Mouse (Mus musculus) C2C12 (cell line): ENCODE measurements around the gene Fbn1. TPM values are rescaled to one million over a fixed set of nuclear protein-coding genes. Genes with fewer than 3 reads are reported as not detected.
A peak's percentile ranks its signal among the peaks of the same experiment; 100 is the strongest.

Experiments
- H3K27me3 ChIP-seq: one replicate; pipeline ENCODE4 v1.6.1; 2011; ENCODE audit not compliant: control insufficient read depth, insufficient read depth, insufficient read length
- H3K36me3 ChIP-seq: one replicate; pipeline ENCODE4 v1.6.1; 2011; ENCODE audit not compliant: control insufficient read depth, insufficient read depth
- H3K4me3 ChIP-seq: one replicate; pipeline ENCODE4 v1.5.1; 2011; ENCODE audit warnings: mild to moderate bottlenecking, control low read depth; ENCODE audit not compliant: poor library complexity, insufficient read depth, severe bottlenecking
- H3K79me2 ChIP-seq: one replicate; pipeline ENCODE4 v1.6.1; 2011; ENCODE audit not compliant: control insufficient read depth, insufficient read depth
- H3K79me3 ChIP-seq: one replicate; pipeline ENCODE4 v1.6.1; 2011; ENCODE audit warnings: low read depth, control low read depth
- H3ac ChIP-seq: one replicate; pipeline ENCODE3; 2011; ENCODE audit warnings: low read depth; ENCODE audit not compliant: control insufficient read depth, insufficient read length
- CEBPB ChIP-seq: IDR thresholded peaks from one replicate; pipeline ENCODE4 v1.6.1; 2011; ENCODE audit warnings: low read depth, mild to moderate bottlenecking, control low read depth, moderate library complexity
- CTCF ChIP-seq: IDR thresholded peaks from one replicate; pipeline ENCODE4 v1.5.1; 2011; ENCODE audit not compliant: control insufficient read depth, insufficient read depth, insufficient read length
- FOSL1 ChIP-seq: IDR thresholded peaks from one replicate; pipeline ENCODE4 v1.8.0; 2011; ENCODE audit warnings: mild to moderate bottlenecking, low read length; ENCODE audit not compliant: poor library complexity, insufficient read depth, severe bottlenecking
- MAX ChIP-seq: IDR thresholded peaks from one replicate; pipeline ENCODE4 v1.6.1; 2011; ENCODE audit warnings: mild to moderate bottlenecking, control low read depth
- MYOD1 ChIP-seq: IDR thresholded peaks from one replicate; pipeline ENCODE4 v1.6.1; 2011; ENCODE audit warnings: low read depth; ENCODE audit not compliant: control insufficient read depth, insufficient read length
- MYOG ChIP-seq: IDR thresholded peaks from one replicate; pipeline ENCODE4 v1.6.1; 2011; ENCODE audit not compliant: control insufficient read depth, insufficient read length; ENCODE audit errors: extremely low read depth
- USF1 ChIP-seq: IDR thresholded peaks from one replicate; pipeline ENCODE4 v1.6.1; 2011; ENCODE audit warnings: low read depth, mild to moderate bottlenecking, control low read depth, moderate library complexity
- polyA plus RNA-seq: library from polyadenylated mRNA; unstranded; fragments of >200 nt; fragmentation: generic; extraction: Trizol; gene quantifications from one replicate; pipeline ENCODE4 v1.2.1, GENCODE M21; 2012; ENCODE audit warnings: missing spikeins

The Fbn1 gene
- polyA plus RNA-seq, 1 experiment = 14.8 TPM

GRCm38 (mm10) chr2:125484910-125485309 lies 22.9 kb downstream of the Fbn1 start:
- no peak overlapping the region for H3K4me3 ChIP-seq
- H3ac ChIP-seq = no peak overlapping the region
- H3K79me3 ChIP-seq = peaks cover 65% of the 10 kb centered on the region
- TF ChIP-seq MYOG (no peak), FOSL1 (no peak), USF1 (no peak), CTCF (no peak), MYOD1 (no peak), MAX (peak; percentile 34), CEBPB (no peak)
- H3K36me3 ChIP-seq = no peaks in the 10 kb centered on the region
- peaks cover 100% of the 10 kb centered on the region for H3K79me2 ChIP-seq
- no peaks in the 10 kb centered on the region for H3K27me3 ChIP-seq

GRCm38 (mm10) chr2:125484164-125484563 lies 23.6 kb downstream of the Fbn1 start:
- Histone ChIP-seq H3K4me3 (no peak overlapping the region), H3K36me3 (peaks cover 2% of the 10 kb centered on the region), H3K79me2 (peaks cover 100% of the 10 kb centered on the region), H3ac (no peak overlapping the region), H3K27me3 (no peaks in the 10 kb centered on the region), H3K79me3 (peaks cover 62% of the 10 kb centered on the region)
- TF ChIP-seq CTCF (no peak), MYOD1 (peak; percentile 58)

DNA sequence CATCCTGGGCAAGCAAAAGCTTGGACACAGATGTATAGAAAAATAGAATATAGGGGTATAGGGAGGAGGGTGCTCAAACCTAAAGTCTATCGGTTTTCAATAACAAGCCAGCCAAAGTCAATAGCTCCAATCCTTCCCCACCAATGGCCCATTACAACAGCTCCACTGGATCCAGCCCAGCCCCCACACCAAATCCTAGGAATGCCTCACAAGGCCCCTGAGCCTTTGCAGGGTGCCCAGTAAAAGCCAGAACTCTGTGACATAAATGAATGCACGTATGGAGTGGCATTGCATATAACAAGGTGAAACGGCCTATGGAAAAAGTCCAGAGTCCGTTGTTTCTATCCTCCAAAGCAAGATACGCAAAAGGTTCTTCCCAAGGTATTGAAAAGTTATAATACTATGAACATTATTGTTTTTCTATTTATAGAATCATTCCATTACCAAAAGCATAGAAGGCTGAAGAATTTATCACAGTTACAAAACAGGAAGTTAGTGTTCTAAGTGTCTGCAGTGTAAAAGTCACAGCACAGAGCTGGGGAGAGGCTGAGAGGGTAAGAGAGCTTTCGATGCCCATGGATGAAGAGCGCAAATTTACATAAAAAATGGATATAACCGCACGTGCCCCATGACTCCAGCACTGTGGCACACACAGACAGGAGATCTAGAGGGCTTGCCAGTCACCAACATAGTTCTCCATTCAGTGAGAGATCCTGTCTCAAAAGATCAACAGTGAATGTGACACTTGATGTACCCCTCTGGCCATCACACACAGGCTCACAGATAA lies 26.1 kb downstream of the Fbn1 start:
- H3K36me3 ChIP-seq = peaks cover 23% of the 10 kb centered on the region
- no peak overlapping the region for H3ac ChIP-seq
- TF ChIP-seq FOSL1 = no peak
- no peak for TF ChIP-seq CEBPB
- TF ChIP-seq USF1 = no peak
- TF ChIP-seq MYOD1 = no peak
- TF ChIP-seq MAX = no peak
- no peak for TF ChIP-seq CTCF
- no peak for TF ChIP-seq MYOG
- H3K79me3 ChIP-seq = peaks cover 47% of the 10 kb centered on the region
- no peak overlapping the region for H3K4me3 ChIP-seq
- H3K27me3 ChIP-seq = no peaks in the 10 kb centered on the region
- peaks cover 85% of the 10 kb centered on the region for H3K79me2 ChIP-seq

GRCm38 (mm10) chr2:125481116-125481515 lies 26.7 kb downstream of the Fbn1 start:
- no peaks in the 10 kb centered on the region for H3K27me3 ChIP-seq
- H3K36me3 ChIP-seq = peaks cover 29% of the 10 kb centered on the region
- no peak overlapping the region for H3ac ChIP-seq
- H3K4me3 ChIP-seq = no peak overlapping the region
- H3K79me2 ChIP-seq = peaks cover 79% of the 10 kb centered on the region
- TF ChIP-seq MYOD1 (no peak), USF1 (no peak), FOSL1 (no peak), CEBPB (no peak), MAX (no peak), MYOG (no peak), CTCF (no peak)
- H3K79me3 ChIP-seq = peaks cover 42% of the 10 kb centered on the region

DNA sequence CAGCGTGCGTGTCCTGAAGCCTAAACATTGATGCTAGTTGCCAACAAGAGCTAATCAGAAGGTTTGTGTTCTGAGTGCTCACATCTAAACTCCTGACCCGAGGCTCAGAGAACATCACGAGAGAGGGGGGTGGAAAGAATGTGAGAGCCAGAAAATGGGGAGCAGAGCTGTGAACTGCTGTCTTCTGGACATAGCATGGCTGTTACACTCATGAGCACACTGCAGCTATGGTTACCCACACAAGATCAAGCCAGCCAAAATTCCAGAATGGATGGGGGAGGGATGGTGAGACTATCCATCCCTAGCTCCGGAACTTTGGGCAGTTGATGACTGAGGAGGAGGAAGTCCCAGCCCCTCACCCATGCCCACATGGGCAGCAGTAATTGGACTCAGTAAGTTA lies 27.7 kb downstream of the Fbn1 start:
- Histone ChIP-seq H3K4me3 (no peak overlapping the region), H3K79me2 (peaks cover 78% of the 10 kb centered on the region), H3K79me3 (peaks cover 35% of the 10 kb centered on the region), H3K36me3 (peaks cover 38% of the 10 kb centered on the region), H3K27me3 (no peaks in the 10 kb centered on the region), H3ac (no peak overlapping the region)
- TF ChIP-seq MAX = no peak
- no peak for TF ChIP-seq MYOD1
- TF ChIP-seq CEBPB = no peak
- TF ChIP-seq FOSL1 = no peak
- TF ChIP-seq USF1 = no peak
- TF ChIP-seq MYOG = no peak
- TF ChIP-seq CTCF = no peak

- TF ChIP-seq FOSL1 (no peak), MYOD1 (no peak), USF1 (no peak), CEBPB (no peak), MYOG (no peak), CTCF (no peak), MAX (no peak)
- Histone ChIP-seq H3K79me2 (peaks cover 67% of the 10 kb centered on the region), H3K36me3 (peaks cover 44% of the 10 kb centered on the region), H3ac (no peak overlapping the region), H3K4me3 (no peak overlapping the region), H3K79me3 (peaks cover 33% of the 10 kb centered on the region), H3K27me3 (no peaks in the 10 kb centered on the region)
Measured at GRCm38 (mm10) chr2:125478705-125479104, 29.1 kb downstream of the Fbn1 start.
